Mouse (Mus musculus) forebrain, embryonic 14.5 days (tissue): Measurements from ENCODE around the gene Bzw2. TPM values are rescaled to one million over a fixed set of nuclear protein-coding genes. Genes with fewer than 3 reads are reported as not detected.

Experiments
- ATAC-seq: fragments of 200-750 bp; cut with Nextera tagmentation; 2 replicates; pipeline ENCODE4 v1.8.0; 2017; ENCODE audit warnings: mild to moderate bottlenecking, moderate library complexity
- DNase-seq: peaks from one replicate; pipeline ENCODE4 v3.0.0-alpha.2; 2015; ENCODE audit warnings: low spot score
- H3K27ac ChIP-seq: fragments of 300-500 bp; sonication (generic); 2 replicates; pipeline ENCODE4 v1.5.1; 2014; ENCODE audit warnings: low read depth, mild to moderate bottlenecking, control low read depth, low read length, moderate library complexity
- H3K27me3 ChIP-seq: fragments of 300-500 bp; sonication (generic); replicated peaks from 2 replicates; pipeline ENCODE4 v1.6.1; 2014; ENCODE audit warnings: low read length, control low read depth, mixed read lengths; ENCODE audit not compliant: control insufficient read depth, insufficient read depth
- H3K36me3 ChIP-seq: fragments of 300-500 bp; sonication (generic); 2 replicates; pipeline ENCODE4 v1.6.1; 2014; ENCODE audit warnings: low read length, control low read depth; ENCODE audit not compliant: control insufficient read depth, insufficient read depth
- H3K4me1 ChIP-seq: fragments of 300-500 bp; sonication (generic); 2 replicates; pipeline ENCODE4 v1.6.1; 2014; ENCODE audit warnings: antibody characterized with exemption, low read length, control low read depth; ENCODE audit not compliant: control insufficient read depth, insufficient read depth
- H3K4me2 ChIP-seq: fragments of 300-500 bp; sonication (generic); 2 replicates; pipeline ENCODE4 v1.6.1; 2014; ENCODE audit warnings: mild to moderate bottlenecking, control low read depth, low read length
- H3K4me3 ChIP-seq: fragments of 300-500 bp; sonication (generic); 2 replicates; pipeline ENCODE4 v1.5.1; 2014; ENCODE audit warnings: low read depth, low read length, control low read depth
- H3K9ac ChIP-seq: fragments of 300-500 bp; sonication (generic); 2 replicates; pipeline ENCODE4 v1.6.1; 2014; ENCODE audit warnings: mild to moderate bottlenecking, low read length, control low read depth, moderate library complexity
- H3K9me3 ChIP-seq: fragments of 300-500 bp; sonication (generic); replicated peaks from 2 replicates; pipeline ENCODE4 v1.6.1; 2016; ENCODE audit warnings: low read length, control low read depth, mixed read lengths; ENCODE audit not compliant: control insufficient read depth
- WGBS: fragments of 180-500 bp; shearing (Covaris S2); extraction: QIAGEN DNeasy Blood & Tissue Kit; methylation state at CpG from one replicate; pipeline ENCODE4 v1.1.7; 2014; 5-methylcytosine and 5-hydroxymethylcytosine counted together
- polyA plus RNA-seq: library from polyadenylated mRNA; unstranded; fragments of >200 nt; fragmentation: Nextera tagmentation; extraction: Ambion mirVana; gene quantifications from 2 replicates; pipeline ENCODE4 v1.2.1, GENCODE M21; 2014

Gene Bzw2
- polyA plus RNA-seq, 1 experiment from 2014 or later = 541 TPM

GRCm38 (mm10) chr12:36165299-36165698, 7.4 kb upstream of the Bzw2 start:
- no peaks in the 10 kb centered on the region for H3K4me1 ChIP-seq
- H3K4me2 ChIP-seq = no peak overlapping the region
- DNase-seq (no peak), ATAC-seq (no peak)
- H3K9me3 ChIP-seq = no peaks in the 10 kb centered on the region
- H3K9ac ChIP-seq = no peak overlapping the region
- no peaks in the 10 kb centered on the region for H3K27me3 ChIP-seq
- no peak overlapping the region for H3K27ac ChIP-seq
- H3K36me3 ChIP-seq = peaks cover 7% of the 10 kb centered on the region; the same call in 1 of the 2 replicates
- no peak overlapping the region for H3K4me3 ChIP-seq
- WGBS = 32% methylated on average over 1 of the region's 1 CpGs

DNA sequence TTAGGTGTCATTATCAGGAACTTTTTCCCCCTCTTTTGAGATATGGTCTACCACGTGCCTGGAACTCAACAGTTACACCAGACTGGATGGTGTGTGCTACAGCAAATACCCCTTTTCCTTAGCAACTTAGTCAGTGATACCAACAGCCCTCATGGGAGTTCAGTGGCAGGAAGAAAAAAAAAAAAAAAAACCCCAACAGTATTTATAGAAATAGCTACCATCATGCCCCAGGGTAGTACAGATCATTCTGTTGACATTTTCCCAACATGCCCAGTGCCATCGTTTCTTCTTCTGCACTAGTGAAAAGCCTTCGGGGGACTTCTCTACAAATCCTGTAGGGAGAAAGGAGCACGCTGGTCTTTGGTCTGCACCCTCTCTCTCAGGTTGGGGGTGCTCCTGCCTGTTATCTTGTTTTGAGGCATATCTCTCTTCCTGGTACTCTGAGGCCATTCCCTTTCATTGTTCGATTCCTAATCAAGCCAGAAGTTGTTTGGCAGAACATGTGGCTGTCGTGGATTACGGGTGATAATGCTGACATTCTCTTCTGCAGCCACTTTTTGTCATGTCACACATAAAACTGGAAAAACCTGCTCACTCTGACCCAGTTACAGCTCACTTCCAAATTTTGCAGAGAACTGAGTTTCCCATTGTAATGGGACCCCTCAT, 6.4 kb upstream of the Bzw2 start:
- Histone ChIP-seq H3K4me1 (no peaks in the 10 kb centered on the region), H3K27me3 (no peaks in the 10 kb centered on the region), H3K27ac (no peak overlapping the region), H3K36me3 (0 out of 2 replicates have a peak, but pooled peaks cover 3% of the 10 kb centered on the region), H3K4me2 (no peak overlapping the region), H3K9me3 (no peaks in the 10 kb centered on the region), H3K4me3 (no peak overlapping the region), H3K9ac (no peak overlapping the region)
- 88% methylated on average over 7 of the region's 7 CpGs for WGBS
- DNase-seq (no peak), ATAC-seq (no peak)

DNA sequence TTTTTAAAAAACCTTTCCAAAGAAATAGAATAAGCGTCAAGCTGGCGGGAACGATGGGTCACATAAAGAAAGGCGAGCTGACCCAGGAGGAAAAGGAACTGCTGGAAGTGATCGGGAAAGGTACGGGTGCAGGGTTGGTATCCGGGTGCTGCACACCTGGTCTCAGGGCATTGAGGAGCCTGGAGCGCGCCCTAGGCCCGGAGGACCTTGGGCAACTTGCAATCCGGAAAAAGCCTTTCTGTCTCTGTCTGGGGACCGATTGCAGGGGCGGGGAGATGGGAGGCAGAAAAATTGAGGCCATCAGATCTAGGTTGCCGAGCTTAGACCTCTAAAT, 609 bp downstream of the Bzw2 start:
- Histone ChIP-seq H3K9ac (peak overlapping the region; percentile 94), H3K4me3 (peak overlapping the region; percentile 94), H3K36me3 (no peaks in the 10 kb centered on the region), H3K27ac (peak overlapping the region; percentile 87), H3K4me1 (peaks cover 14% of the 10 kb centered on the region), H3K9me3 (no peaks in the 10 kb centered on the region), H3K27me3 (no peaks in the 10 kb centered on the region), H3K4me2 (peak overlapping the region; percentile 74)
- WGBS = under 1% methylated on average over 14 of the region's 14 CpGs
- ATAC-seq = peak; percentile 40
- DNase-seq = no peak

- Histone ChIP-seq H3K4me1 (peaks cover 14% of the 10 kb centered on the region), H3K36me3 (no peaks in the 10 kb centered on the region), H3K4me3 (peak within 1 kb of the TSS; percentile 94), H3K9ac (peak within 1 kb of the TSS; percentile 94), H3K27me3 (no peaks in the 10 kb centered on the region), H3K4me2 (peak within 1 kb of the TSS; percentile 74), H3K9me3 (no peaks in the 10 kb centered on the region), H3K27ac (peak within 1 kb of the TSS; percentile 87)
- under 1% methylated on average over 40 of the region's 42 CpGs for WGBS
- DNase-seq (peak; percentile 98), ATAC-seq (peak; percentile 97)
These were observed 1.1 kb downstream of the Bzw2 start, which contains the start of gene Ankmy2 for GRCm38 (mm10) chr12:36156637-36157303. Ankmy2 (plus strand) TSS chr12:36157114.

DNA sequence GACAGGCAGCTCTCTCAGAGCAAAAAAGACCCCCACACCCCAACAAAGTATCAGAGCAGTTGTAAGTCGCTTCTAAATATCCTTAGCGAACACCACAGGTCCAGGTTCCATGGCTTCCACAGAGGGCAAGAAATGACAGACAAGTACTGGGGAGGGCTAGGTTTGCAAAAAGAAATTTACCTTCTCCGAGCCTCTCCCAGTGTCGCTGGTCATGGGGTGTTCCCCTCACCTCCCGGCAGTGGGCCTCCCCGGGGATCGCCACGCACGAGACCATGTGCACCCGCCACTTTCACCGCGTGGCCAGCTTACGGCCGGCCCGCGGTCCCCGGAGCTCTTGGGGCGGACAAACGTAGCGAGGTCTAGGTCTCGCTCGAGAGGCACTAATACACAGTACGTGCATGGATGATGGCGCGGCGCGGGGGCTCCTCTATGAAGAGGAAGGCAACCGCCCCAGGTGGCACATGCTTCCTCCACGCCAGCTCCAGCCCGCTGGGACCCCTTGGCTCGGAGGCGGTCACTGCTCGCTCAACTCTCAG, 1.7 kb downstream of the Bzw2 start:
- peak overlapping the region; percentile 94 for H3K4me3 ChIP-seq
- H3K4me2 ChIP-seq = peak overlapping the region; percentile 74
- WGBS = under 1% methylated on average over 33 of the region's 33 CpGs

DNA sequence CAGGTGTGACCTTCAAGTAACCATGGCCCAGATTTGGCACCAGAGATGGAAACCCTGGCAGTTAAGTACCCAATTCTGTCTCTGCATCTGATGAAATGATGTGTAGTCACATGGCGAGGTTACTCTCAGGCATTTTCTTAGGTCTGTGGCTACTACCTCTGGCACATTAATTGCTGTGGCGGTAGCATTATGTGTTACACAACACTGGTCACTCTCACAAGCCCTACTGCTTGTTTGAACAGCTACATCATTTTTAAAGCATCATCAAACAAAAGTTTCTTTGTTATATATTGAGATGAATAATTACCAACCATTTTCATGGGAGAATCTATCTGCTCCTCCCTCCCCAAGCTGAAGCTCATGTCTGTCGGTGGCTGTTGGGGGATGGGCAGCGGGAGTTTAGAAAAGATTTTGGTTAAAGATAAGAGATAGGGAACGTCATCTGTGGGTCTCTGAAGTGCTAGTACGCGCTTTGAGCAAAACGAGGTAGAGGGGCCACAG, 2.7 kb downstream of the Bzw2 start:
- Histone ChIP-seq H3K27ac (no peak overlapping the region), H3K4me3 (peak overlapping the region; percentile 94), H3K4me1 (peaks cover 14% of the 10 kb centered on the region), H3K27me3 (no peaks in the 10 kb centered on the region), H3K9me3 (no peaks in the 10 kb centered on the region), H3K9ac (peak overlapping the region; percentile 94), H3K36me3 (no peaks in the 10 kb centered on the region), H3K4me2 (peak overlapping the region; percentile 74)
- DNase-seq (peak; percentile 61), ATAC-seq (no peak)
- 8% methylated on average over 8 of the region's 8 CpGs for WGBS

More for the DNA sequence above, 1.7 kb downstream of the Bzw2 start:
- H3K27me3 ChIP-seq = no peaks in the 10 kb centered on the region
- peak overlapping the region; percentile 87 for H3K27ac ChIP-seq
- H3K9me3 ChIP-seq = no peaks in the 10 kb centered on the region
- peak; percentile 67 for ATAC-seq
- DNase-seq = no peak
- H3K9ac ChIP-seq = peak overlapping the region; percentile 94
- peaks cover 14% of the 10 kb centered on the region for H3K4me1 ChIP-seq
- H3K36me3 ChIP-seq = no peaks in the 10 kb centered on the region

DNA sequence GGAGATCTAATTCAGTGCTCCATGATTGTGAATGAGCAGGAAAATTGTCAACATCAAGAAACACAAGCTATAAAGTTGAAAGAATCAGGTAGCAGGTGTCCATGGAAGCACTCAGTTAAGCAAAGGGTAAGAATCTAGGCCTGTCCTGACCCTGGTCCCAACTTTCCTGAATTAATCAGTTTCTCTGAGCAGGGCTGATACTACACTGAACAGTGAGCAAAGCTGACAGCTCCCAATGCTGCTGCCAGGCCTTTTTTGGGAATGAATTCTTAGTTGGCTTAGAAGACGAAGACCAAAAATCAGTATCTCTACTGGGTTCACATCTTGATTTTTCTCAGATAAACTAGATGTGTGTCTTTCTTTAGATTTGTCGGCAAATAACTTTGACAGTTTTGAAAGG, 7.1 kb downstream of the Bzw2 start:
- Histone ChIP-seq H3K27me3 (no peaks in the 10 kb centered on the region), H3K9ac (no peak overlapping the region), H3K4me3 (no peak overlapping the region), H3K4me2 (no peak overlapping the region), H3K27ac (no peak overlapping the region), H3K36me3 (0 out of 2 replicates have a peak, but pooled peaks cover 2% of the 10 kb centered on the region), H3K9me3 (no peaks in the 10 kb centered on the region), H3K4me1 (peaks cover 9% of the 10 kb centered on the region; the same call in 1 of the 2 replicates)
- WGBS = 86% methylated on average over 2 of the region's 2 CpGs
- ATAC-seq (no peak; the same call in 1 of the 2 replicates), DNase-seq (peak; percentile 8)

- H3K9me3 ChIP-seq = no peaks in the 10 kb centered on the region
- H3K4me1 ChIP-seq = peaks cover 9% of the 10 kb centered on the region; the same call in 1 of the 2 replicates
- no peak overlapping the region for H3K4me3 ChIP-seq
- 0 out of 2 replicates have a peak, but pooled peaks cover 2% of the 10 kb centered on the region for H3K36me3 ChIP-seq
- H3K4me2 ChIP-seq = no peak overlapping the region
- 68% methylated on average over 2 of the region's 2 CpGs for WGBS
- ATAC-seq = no peak; the same call in 1 of the 2 replicates
- no peak overlapping the region for H3K27ac ChIP-seq
- no peaks in the 10 kb centered on the region for H3K27me3 ChIP-seq
- peak; percentile 56 for DNase-seq
- H3K9ac ChIP-seq = no peak overlapping the region
These were observed 7.6 kb downstream of the Bzw2 start for GRCm38 (mm10) chr12:36150265-36150664.
